Mouse (Mus musculus): ENCODE data around the gene 4930535I16Rik.

DNA sequence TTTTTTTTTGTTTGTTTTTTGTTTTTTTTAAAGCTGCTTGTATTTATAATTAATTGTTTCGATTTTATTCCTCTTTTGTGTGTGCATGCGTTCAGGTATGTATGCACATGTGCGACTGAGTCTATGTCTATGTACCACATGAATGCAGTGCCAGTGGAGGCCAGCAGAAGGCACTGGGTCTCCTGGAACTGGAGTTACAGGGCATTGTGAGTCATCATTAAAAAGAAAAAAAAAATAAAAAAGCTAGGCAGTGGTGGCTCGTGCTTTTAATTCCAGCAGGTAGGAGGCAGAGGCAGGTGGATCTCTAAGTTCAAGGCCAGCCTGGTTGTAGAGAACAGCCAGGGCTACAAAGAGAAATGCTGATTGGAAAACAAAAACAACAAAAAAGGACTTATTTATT lies 12.2 kb upstream of the 4930535I16Rik start:
- no peak for TF ChIP-seq CTCF (IDR thresholded peaks at IDR 0.05; ENCODE audit: low read depth)
- TF ChIP-seq EP300 (IDR thresholded peaks at IDR 0.05; ENCODE audit: low read depth), result no peak
